Mouse (Mus musculus) embryonic stem cell, embryonic (primary cell): Measurements from ENCODE around the gene Cldn10.

Experiments used
- CTCF ChIA-PET, 4 experiments: fragments of 300-600 bp in 2 of 4; fragments of 350-600 bp in 2 of 4; sonication (Branson Sonifier 250); formaldehyde crosslinking; loops; one replicate each; lab custom pipeline; 2022; ENCODE audit warnings: inconsistent platforms in 2 of 4; lab: Charles Lee
- POLR2A ChIA-PET, 4 experiments: fragments of 300-600 bp in 2 of 4; fragments of 350-600 bp in 2 of 4; sonication (Branson Sonifier 250); formaldehyde crosslinking; loops; one replicate each; lab custom pipeline; 2022; ENCODE audit warnings: antibody characterized with exemption in 4 of 4, inconsistent platforms in 1 of 4; lab: Charles Lee

The Cldn10 gene

GRCm38 (mm10) chr14:118774507-118775428 is 12.9 kb upstream of the Cldn10 start:
- POLR2A ChIA-PET: no interaction called here
- CTCF ChIA-PET: interaction anchor here in 3 of 4 experiments (0.5 to 1.7 kb wide), 5 partner anchors 28 to 158 kb away, joined by 3 to 5 read pairs (median 3); no protein-coding TSS in a partner anchor

GRCm38 (mm10) chr14:118775554-118775953 is 12.2 kb upstream of the Cldn10 start:
- CTCF ChIA-PET: interaction anchor here in 3 of 4 experiments (0.5 to 1.7 kb wide), 5 partner anchors 28 to 159 kb away, joined by 3 to 5 read pairs (median 3); no protein-coding TSS in a partner anchor
- POLR2A ChIA-PET: no interaction called here

DNA sequence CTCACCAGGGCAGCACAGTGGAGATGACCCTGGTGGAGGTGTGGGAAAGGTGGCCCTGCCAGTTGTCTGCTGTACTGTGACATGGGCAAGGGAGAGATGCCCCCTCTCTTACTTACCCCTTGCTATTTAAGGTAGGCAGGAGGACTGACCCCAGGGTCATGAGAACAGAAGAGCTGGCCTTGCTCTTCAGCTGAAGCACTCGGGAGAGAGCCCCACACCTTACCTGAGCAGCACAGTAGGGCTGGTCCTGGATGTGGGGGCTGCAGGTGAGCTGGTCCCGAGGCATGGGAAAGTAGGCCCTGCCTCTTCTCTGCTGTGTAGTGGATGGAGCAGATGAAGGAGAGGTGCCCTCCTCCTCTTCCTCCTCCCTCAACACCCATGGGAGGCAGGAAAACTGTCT is 11.3 kb upstream of the Cldn10 start:
- CTCF ChIA-PET: no interaction called here
- POLR2A ChIA-PET: interaction anchor here in 1 of 4 experiments (0.6 kb wide), 1 partner anchor 72 kb away, joined by 3 read pairs; no protein-coding TSS in a partner anchor

DNA sequence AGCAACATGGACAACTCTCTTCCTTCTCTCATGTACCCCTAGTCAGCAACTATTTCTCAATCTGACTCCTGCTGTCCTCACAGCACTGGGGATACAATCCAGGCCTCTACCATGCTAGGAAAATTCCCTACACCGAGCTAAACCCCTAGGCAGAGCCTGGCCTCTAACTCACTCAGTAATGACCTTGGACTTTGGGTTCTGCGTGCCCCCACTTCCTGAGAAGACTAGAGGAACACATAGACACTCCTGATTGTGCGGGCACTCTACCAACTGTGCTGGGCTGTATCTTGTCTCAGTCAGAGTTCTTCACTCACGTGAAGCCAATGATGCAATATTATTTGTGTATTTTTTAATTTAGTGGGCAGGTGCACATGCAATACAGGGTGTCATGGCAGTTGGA is 10.2 kb upstream of the Cldn10 start:
- ChIA-PET CTCF (no interaction called here), POLR2A (no interaction called here)

GRCm38 (mm10) chr14:118781601-118782000 is 6.1 kb upstream of the Cldn10 start:
- ChIA-PET CTCF (no interaction called here), POLR2A (no interaction called here)

- POLR2A ChIA-PET: no interaction called here
- CTCF ChIA-PET: interaction anchor here in 2 of 4 experiments (0.7 to 1.7 kb wide), 2 partner anchors 11 to 22 kb away, joined by 4 to 5 read pairs; no protein-coding TSS in a partner anchor
Observed at GRCm38 (mm10) chr14:118782241-118782640, 5.5 kb upstream of the Cldn10 start.

GRCm38 (mm10) chr14:118783326-118783935 is 4.3 kb upstream of the Cldn10 start:
- ChIA-PET POLR2A (interaction anchor here in 1 of 4 experiments (0.7 to 1.2 kb wide), 2 partner anchors 14 to 40 kb away, joined by 3 read pairs; no protein-coding TSS in a partner anchor), CTCF (interaction anchor here in 2 of 4 experiments (1.3 to 1.7 kb wide), 2 partner anchors 15 to 21 kb away, joined by 4 to 5 read pairs; no protein-coding TSS in a partner anchor)

GRCm38 (mm10) chr14:118790217-118790616 is 2.5 kb downstream of the Cldn10 start:
- ChIA-PET POLR2A (no interaction called here), CTCF (no interaction called here)

DNA sequence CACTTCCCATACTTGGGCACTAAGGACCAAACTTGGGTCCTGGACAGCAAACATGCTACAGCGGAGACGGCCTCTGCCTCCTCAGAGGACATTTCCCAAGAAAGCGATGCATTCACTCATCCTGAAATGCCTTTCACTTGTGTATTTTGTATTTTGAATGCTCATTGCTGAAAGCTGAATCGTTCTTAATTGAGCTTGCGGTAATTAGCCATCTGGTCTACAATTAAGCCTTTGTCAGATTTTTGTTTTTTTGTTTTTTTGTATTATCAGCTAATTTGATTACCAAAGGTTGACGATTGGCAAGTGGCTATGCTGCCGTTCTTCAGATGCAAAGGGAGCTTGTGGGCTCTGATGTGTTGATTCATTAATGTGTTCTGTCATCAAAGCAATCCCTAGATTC is 5.2 kb downstream of the Cldn10 start:
- POLR2A ChIA-PET: no interaction called here
- CTCF ChIA-PET: interaction anchor here in 1 of 4 experiments (0.8 kb wide), 1 partner anchor 11 kb away, joined by 8 read pairs; no protein-coding TSS in a partner anchor

- ChIA-PET CTCF (interaction anchor here in 1 of 4 experiments (0.8 kb wide), 1 partner anchor 11 kb away, joined by 8 read pairs; no protein-coding TSS in a partner anchor), POLR2A (no interaction called here)
Observed at GRCm38 (mm10) chr14:118793416-118793815, 5.7 kb downstream of the Cldn10 start.

DNA sequence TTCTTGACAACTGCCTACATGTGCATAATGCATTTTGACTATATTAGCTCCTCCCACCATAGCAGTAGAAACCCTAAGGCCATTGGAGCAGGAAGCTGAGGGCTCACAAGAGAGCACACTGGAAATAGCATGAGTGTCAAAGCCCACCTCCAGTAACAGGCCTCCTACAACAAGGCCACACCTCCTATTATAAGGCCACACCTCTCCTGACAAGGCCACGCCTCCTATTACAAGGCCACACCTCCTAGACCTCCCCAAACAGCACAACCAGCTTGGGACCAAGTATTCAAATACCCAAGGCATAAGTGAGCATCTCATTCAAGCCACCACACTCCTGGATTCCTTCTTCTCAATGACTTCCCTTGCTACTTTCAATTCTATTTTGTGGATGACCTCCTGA is 6.5 kb downstream of the Cldn10 start:
- POLR2A ChIA-PET: no interaction called here
- CTCF ChIA-PET: interaction anchor here in 1 of 4 experiments (2.3 kb wide), 1 partner anchor 10 kb away, joined by 6 read pairs; no protein-coding TSS in a partner anchor

DNA sequence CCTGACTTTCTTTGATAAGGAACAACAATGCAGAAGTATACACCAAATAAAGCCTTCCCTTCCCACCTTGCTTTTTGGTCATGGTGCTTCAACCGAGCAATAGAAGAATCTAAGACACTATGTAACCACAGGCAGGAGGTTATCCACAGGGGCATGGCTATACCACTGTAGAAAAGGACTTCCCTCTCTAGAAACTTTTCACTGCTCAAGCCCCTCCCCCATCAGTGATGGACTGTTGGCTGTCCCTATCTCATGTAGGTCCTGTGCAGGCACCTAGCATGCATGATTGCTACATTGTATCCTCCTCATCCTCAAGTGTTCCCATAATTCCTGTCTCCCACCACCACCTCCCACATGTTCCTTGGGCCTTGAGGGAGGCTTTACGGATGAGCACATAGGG is 7.2 kb downstream of the Cldn10 start:
- ChIA-PET POLR2A (no interaction called here), CTCF (interaction anchor here in 1 of 4 experiments (2.3 kb wide), 1 partner anchor 9 kb away, joined by 6 read pairs; no protein-coding TSS in a partner anchor)

GRCm38 (mm10) chr14:118795915-118796693 is 8.4 kb downstream of the Cldn10 start:
- CTCF ChIA-PET: interaction anchor here in 2 of 4 experiments (0.7 to 2.3 kb wide), 2 partner anchors 8 to 103 kb away, joined by 3 to 6 read pairs; no protein-coding TSS in a partner anchor
- POLR2A ChIA-PET: interaction anchor here in 1 of 4 experiments (0.9 kb wide), 1 partner anchor 191 kb away, joined by 3 read pairs; no protein-coding TSS in a partner anchor

- POLR2A ChIA-PET: interaction anchor here in 1 of 4 experiments (0.9 to 1.4 kb wide), 2 partner anchors 45 to 190 kb away, joined by 3 to 4 read pairs; no protein-coding TSS in a partner anchor
- CTCF ChIA-PET: interaction anchor here in 1 of 4 experiments (0.8 kb wide), 1 partner anchor 20 kb away, joined by 5 read pairs; no protein-coding TSS in a partner anchor
Observed at GRCm38 (mm10) chr14:118796694-118797058, 9.0 kb downstream of the Cldn10 start.

GRCm38 (mm10) chr14:118797270-118797669 is 9.6 kb downstream of the Cldn10 start:
- POLR2A ChIA-PET: interaction anchor here in 3 of 4 experiments (0.6 to 1.4 kb wide), 3 partner anchors 13 to 1509 kb away, joined by 3 to 4 read pairs (median 3); no protein-coding TSS in a partner anchor
- CTCF ChIA-PET: interaction anchor here in 1 of 4 experiments (0.8 kb wide), 1 partner anchor 20 kb away, joined by 5 read pairs; no protein-coding TSS in a partner anchor

DNA sequence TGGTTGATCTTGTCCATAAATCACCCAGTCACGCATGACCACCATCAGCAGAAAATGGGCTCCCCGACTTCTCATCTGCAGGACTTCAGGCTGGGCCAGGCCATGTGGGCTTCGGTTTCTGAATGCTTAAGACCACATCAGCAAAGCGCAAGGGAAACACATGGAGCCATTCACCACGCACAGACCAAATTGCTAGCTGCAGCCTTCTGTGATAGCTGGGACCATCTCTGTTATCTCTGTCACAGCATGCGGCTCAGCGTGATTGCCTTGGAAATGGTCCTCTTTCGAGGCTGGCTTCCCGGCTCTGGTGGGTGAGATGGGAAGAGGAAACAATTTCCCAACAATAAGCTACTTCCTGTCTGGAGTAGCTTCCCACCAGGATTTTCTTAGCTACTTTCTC is 12.2 kb downstream of the Cldn10 start:
- ChIA-PET POLR2A (no interaction called here), CTCF (interaction anchor here in 2 of 4 experiments (0.6 to 1.0 kb wide), 2 partner anchors 32 to 597 kb away, joined by 4 to 5 read pairs; no protein-coding TSS in a partner anchor)

- ChIA-PET CTCF (interaction anchor here (0.6 to 1.9 kb wide), 31 partner anchors 9 to 1526 kb away, joined by 3 to 16 read pairs (median 3); no protein-coding TSS in a partner anchor), POLR2A (interaction anchor here in 3 of 4 experiments (0.5 to 1.3 kb wide), 3 partner anchors 11 to 429 kb away, joined by 3 read pairs; no protein-coding TSS in a partner anchor)
Observed at GRCm38 (mm10) chr14:118803936-118804335, 16.2 kb downstream of the Cldn10 start.
